Mouse (Mus musculus): ENCODE data around the gene Ski. TPM values are rescaled to one million over a fixed set of nuclear protein-coding genes. Genes with fewer than 3 reads are reported as not detected.

Ski gene
- polyA plus RNA-seq (2014; fragmentation: Nextera tagmentation; extraction: Ambion mirVana): 15.1 and 15.6 TPM in 2 replicates

DNA sequence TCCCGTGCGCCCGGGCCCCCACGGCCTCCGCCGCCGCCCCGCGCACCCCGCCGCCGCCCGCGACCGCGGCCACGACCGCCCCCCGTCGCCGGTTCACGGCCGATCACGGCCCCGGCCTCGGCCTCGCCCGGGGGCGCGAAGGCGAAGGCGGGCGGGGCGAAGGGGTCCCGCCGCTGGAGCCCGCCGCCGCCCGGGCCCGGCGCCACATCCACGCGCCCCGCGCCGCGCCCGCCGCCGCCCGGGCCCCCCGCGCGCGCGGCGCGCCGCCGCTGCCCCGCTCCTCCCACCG is at the start of gene Ski:
Ski (minus strand) TSS at position 41 of the 289 bp plus-strand sequence.
- Histone ChIP-seq H3K4me3 (replicated peaks; ENCODE audit: low read length) (peak within 1 kb of the TSS; percentile 91), H3K9ac (peak within 1 kb of the TSS; percentile 94), H3K9me3 (ENCODE audit: control insufficient read depth, low read length) (no peaks in the 10 kb centered on the region), H3K4me2 (replicated peaks) (peak within 1 kb of the TSS; percentile 100), H3K27ac (peak within 1 kb of the TSS; percentile 96), H3K27me3 (ENCODE audit: control insufficient read depth, insufficient read depth, low read length) (no peaks in the 10 kb centered on the region), H3K4me1 (replicated peaks; ENCODE audit: control insufficient read depth, insufficient read depth, low read length) (peaks cover 44% of the 10 kb centered on the region), H3K36me3 (replicated peaks; ENCODE audit: control insufficient read depth, insufficient read depth) (no peaks in the 10 kb centered on the region)
- DNase-seq (ENCODE audit: low spot score) (no peak), ATAC-seq (ENCODE audit: low FRiP score) (no peak)
- WGBS: under 1% methylated on average over 28 of the region's 63 CpGs

DNA sequence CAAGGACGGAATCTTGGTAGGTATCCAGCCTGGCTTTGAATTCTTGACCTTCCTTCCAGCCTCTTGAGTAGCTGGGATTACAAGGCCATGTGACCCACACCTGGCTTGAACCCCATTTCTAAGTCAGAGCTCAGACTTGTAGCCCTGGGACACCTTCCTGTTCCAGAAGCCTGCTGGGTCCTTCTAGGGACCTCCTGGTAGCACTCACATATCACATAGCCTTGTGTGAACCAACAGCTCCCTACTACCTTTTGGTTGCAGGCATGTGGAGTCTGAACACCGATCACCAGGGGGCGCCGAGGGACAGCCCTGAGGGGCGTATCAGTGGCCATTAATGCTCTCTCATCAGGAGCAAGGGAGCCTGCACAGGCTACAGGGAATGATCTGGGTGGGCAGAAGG is 46.0 kb upstream of the Ski start:
- DNase-seq (ENCODE audit: low spot score) (peak; percentile 49), ATAC-seq (ENCODE audit: low FRiP score) (no peak)
- H3K27ac ChIP-seq: no peak overlapping the region
- H3K4me2 ChIP-seq (replicated peaks): no peak overlapping the region
- H3K9me3 ChIP-seq (ENCODE audit: control insufficient read depth, low read length): no peaks in the 10 kb centered on the region
- H3K27me3 ChIP-seq (ENCODE audit: control insufficient read depth, insufficient read depth, low read length): no peaks in the 10 kb centered on the region
- 45% methylated on average over 5 of the region's 5 CpGs for WGBS
- H3K9ac ChIP-seq: no peak overlapping the region
- 0 out of 2 replicates have a peak, but pooled peaks cover 4% of the 10 kb centered on the region for H3K4me1 ChIP-seq (replicated peaks; ENCODE audit: control insufficient read depth, insufficient read depth, low read length)
- no peak overlapping the region for H3K4me3 ChIP-seq (replicated peaks; ENCODE audit: low read length)
- peaks cover 33% of the 10 kb centered on the region for H3K36me3 ChIP-seq (replicated peaks; ENCODE audit: control insufficient read depth, insufficient read depth)

DNA sequence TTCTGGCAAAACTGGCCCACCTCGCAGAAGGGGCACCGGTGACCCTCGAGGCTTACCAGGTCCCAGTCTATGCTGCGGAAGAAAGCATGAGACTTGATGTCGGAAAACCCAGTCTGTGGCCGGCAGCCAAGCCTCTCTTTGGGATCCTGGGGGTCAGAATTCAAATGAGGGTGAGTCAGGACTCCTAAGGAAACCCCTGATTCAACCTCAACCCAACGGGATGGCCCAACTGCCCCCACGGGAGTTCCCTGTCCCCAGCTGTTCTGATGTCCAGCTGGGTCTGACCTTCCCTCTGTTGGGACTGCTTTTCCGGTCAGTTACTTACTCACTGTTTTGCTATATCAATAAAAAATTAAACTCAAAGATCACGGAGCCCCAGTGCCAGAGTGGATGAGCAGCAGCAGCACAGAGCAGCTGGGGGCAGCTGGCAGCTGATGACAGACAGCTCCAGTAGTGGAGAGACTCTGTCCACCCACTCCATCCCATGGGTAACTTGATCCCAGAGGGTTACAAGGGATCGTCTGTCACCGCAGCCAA is 45.3 kb upstream of the Ski start:
- 0 out of 2 replicates have a peak, but pooled peaks cover 4% of the 10 kb centered on the region for H3K4me1 ChIP-seq (replicated peaks; ENCODE audit: control insufficient read depth, insufficient read depth, low read length)
- H3K27me3 ChIP-seq (ENCODE audit: control insufficient read depth, insufficient read depth, low read length): no peaks in the 10 kb centered on the region
- ATAC-seq (ENCODE audit: low FRiP score): no peak
- 64% methylated on average over 12 of the region's 12 CpGs for WGBS
- H3K36me3 ChIP-seq (replicated peaks; ENCODE audit: control insufficient read depth, insufficient read depth): peaks cover 29% of the 10 kb centered on the region
- H3K9ac ChIP-seq: no peak overlapping the region
- no peak for DNase-seq (ENCODE audit: low spot score)
- H3K9me3 ChIP-seq (ENCODE audit: control insufficient read depth, low read length): no peaks in the 10 kb centered on the region
- no peak overlapping the region for H3K4me3 ChIP-seq (replicated peaks; ENCODE audit: low read length)
- no peak overlapping the region for H3K27ac ChIP-seq
- no peak overlapping the region for H3K4me2 ChIP-seq (replicated peaks)

DNA sequence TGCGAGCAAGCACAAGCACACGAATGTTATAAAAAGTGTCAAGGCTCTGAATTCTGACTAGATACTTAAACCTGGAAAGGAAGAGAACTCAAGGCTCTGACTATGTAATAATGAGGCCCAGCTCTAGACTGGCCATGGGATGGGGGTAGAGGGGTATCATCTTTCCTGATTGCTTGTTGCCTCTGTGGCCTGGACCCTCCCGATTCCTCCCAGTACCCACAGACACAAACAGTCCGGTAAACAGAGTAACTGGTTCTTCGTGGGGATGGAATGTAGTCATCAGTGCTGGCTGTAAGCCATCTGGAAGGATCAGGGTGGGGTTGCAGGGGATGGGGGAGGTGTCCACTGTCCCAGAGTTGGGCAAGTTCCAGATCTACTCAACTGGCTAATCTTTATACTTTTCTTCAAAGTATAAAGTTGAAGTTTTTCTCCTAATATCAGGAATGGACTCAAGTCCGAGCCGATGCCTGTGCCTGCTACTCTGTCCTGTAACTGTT is 44.7 kb upstream of the Ski start:
- Histone ChIP-seq H3K36me3 (replicated peaks; ENCODE audit: control insufficient read depth, insufficient read depth) (peaks cover 28% of the 10 kb centered on the region), H3K27me3 (ENCODE audit: control insufficient read depth, insufficient read depth, low read length) (no peaks in the 10 kb centered on the region), H3K27ac (no peak overlapping the region), H3K9me3 (ENCODE audit: control insufficient read depth, low read length) (no peaks in the 10 kb centered on the region), H3K9ac (no peak overlapping the region), H3K4me2 (replicated peaks) (no peak overlapping the region), H3K4me3 (replicated peaks; ENCODE audit: low read length) (no peak overlapping the region), H3K4me1 (replicated peaks; ENCODE audit: control insufficient read depth, insufficient read depth, low read length) (0 out of 2 replicates have a peak, but pooled peaks cover 4% of the 10 kb centered on the region)
- ATAC-seq (ENCODE audit: low FRiP score): no peak
- WGBS: 84% methylated on average over 7 of the region's 7 CpGs
- DNase-seq (ENCODE audit: low spot score): no peak

DNA sequence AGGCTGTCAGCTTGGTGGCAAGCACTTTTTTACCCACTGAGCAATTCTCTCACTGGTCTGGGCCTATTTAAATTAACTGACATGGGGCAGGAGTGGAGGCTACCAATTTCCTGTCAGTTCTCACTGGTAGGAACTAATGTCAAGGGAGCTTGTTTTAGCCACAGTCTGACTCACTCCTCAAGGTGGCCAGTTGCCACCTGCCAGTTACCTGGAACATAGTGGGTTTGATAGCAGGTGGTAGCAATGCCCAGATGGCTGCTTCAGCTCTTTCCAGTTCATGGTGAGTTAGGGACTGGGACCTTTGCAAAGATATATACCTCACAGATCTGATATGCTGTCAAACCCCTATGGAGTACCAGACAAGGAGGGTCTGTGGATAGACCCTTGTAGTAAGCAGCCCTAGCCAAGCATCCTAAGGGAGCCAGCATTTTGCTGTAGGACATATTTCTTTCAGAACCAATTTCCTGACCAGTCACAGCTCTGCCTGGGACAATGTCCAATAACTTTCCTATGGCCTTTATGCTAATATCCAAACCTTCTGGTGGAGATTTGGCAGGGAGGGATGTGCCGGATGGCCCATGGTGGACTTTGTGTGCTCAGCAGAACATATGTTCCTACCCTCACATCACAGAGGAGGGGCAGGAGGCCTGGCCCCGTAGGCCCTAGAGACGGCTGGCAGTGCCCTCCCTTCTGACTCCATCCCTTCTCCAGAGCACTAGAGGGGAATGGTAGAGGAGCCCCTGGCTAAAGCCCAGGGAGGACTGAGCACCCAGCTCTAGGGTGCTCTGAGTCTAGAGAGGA is 42.3 kb upstream of the Ski start:
- no peak overlapping the region for H3K4me3 ChIP-seq (replicated peaks; ENCODE audit: low read length)
- 0 out of 2 replicates have a peak, but pooled peaks cover 4% of the 10 kb centered on the region for H3K4me1 ChIP-seq (replicated peaks; ENCODE audit: control insufficient read depth, insufficient read depth, low read length)
- 80% methylated on average over 3 of the region's 3 CpGs for WGBS
- H3K27ac ChIP-seq: no peak overlapping the region
- no peaks in the 10 kb centered on the region for H3K9me3 ChIP-seq (ENCODE audit: control insufficient read depth, low read length)
- no peak overlapping the region for H3K4me2 ChIP-seq (replicated peaks)
- DNase-seq (ENCODE audit: low spot score) (no peak), ATAC-seq (ENCODE audit: low FRiP score) (no peak)
- H3K9ac ChIP-seq: no peak overlapping the region
- no peaks in the 10 kb centered on the region for H3K27me3 ChIP-seq (ENCODE audit: control insufficient read depth, insufficient read depth, low read length)
- H3K36me3 ChIP-seq (replicated peaks; ENCODE audit: control insufficient read depth, insufficient read depth): peaks cover 22% of the 10 kb centered on the region

DNA sequence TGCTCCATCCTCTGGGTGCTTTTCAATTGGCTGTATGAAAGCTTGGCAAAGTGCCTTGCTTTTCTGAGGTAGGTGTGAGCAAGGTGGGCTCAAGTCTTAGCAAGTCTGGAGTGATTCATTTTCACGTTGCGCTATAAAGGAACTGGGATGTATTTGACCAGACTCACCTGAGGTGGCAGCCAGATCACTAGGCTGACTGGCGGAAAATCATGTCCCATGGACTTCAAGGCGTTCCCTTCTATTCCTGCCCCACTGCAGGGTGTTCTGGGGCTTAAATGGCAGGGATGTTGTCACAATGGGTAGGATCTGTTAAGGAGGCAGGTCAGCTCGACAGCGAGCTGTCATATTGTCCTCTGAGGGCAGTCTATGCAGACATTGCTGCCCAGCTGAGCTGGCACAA is 29.9 kb upstream of the Ski start:
- H3K27ac ChIP-seq: no peak overlapping the region
- H3K4me1 ChIP-seq (replicated peaks; ENCODE audit: control insufficient read depth, insufficient read depth, low read length): peaks cover 20% of the 10 kb centered on the region
- H3K36me3 ChIP-seq (replicated peaks; ENCODE audit: control insufficient read depth, insufficient read depth): peaks cover 16% of the 10 kb centered on the region
- H3K9me3 ChIP-seq (ENCODE audit: control insufficient read depth, low read length): no peaks in the 10 kb centered on the region
- no peaks in the 10 kb centered on the region for H3K27me3 ChIP-seq (ENCODE audit: control insufficient read depth, insufficient read depth, low read length)
- no peak overlapping the region for H3K9ac ChIP-seq
- 80% methylated on average over 6 of the region's 6 CpGs for WGBS
- ATAC-seq (ENCODE audit: low FRiP score): no peak
- H3K4me2 ChIP-seq (replicated peaks): no peak overlapping the region; the same call in 1 of the 2 replicates
- no peak overlapping the region for H3K4me3 ChIP-seq (replicated peaks; ENCODE audit: low read length)
- no peak for DNase-seq (ENCODE audit: low spot score)

DNA sequence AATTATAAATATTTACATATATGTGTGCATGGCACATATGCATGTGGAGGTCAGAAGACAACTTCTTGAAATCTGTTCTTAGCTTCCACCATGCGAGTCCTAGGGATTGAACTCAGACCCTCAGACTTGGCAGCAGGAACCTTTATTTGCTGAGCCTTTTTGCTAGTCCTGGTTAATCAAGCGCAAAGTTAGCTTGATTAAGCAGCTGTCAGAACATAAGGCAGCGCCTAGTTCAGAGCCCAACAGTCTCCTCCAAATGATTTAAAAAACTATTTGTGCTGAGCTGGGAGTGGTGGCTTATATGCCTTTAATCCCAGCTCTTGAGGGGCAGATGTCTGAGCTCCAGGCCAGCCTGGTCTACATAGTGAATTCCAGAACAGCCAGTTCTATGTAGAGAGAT is 28.8 kb upstream of the Ski start:
- peak; percentile 45 for DNase-seq (ENCODE audit: low spot score)
- H3K9ac ChIP-seq: peak overlapping the region; percentile 92

DNA sequence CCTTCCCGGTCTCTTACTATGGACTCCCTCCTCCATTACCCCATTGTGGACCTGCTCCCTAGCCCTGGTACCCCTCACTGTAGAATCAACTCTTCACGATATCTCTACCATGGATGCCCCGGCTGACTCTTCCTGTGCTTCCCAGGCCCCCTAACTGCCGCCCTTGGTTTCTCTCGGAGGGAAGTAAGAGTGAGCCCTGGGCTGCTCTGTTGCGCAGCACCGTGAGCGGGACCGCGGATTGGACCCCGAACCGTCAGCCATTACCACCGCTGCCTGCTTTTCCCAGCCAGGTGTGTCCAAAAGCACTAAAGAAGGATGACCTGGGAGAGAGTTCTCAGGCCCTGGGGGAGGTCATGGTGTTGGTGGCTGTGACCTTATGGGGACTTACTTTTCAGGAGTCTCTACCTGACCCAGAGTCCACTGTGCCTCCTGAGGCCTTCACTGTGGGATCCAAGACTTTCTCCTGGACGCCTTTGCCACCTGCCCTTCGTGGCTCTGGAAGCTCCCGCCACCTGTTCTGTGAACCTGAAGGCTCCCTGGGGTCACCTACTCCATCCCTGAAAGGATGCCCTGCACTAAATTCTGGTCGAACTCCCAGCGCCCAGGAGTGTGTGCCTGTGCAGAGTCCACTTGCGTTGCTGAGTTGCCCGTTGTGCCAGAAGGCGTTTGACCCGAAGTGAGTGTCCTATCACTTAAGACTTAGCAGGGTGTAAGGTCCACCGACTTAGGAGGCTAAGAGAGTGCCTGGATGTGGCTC is 28.1 kb upstream of the Ski start:
- Histone ChIP-seq H3K4me2 (replicated peaks) (peak overlapping the region; percentile 96), H3K27me3 (ENCODE audit: control insufficient read depth, insufficient read depth, low read length) (no peaks in the 10 kb centered on the region), H3K9me3 (ENCODE audit: control insufficient read depth, low read length) (no peaks in the 10 kb centered on the region), H3K4me1 (replicated peaks; ENCODE audit: control insufficient read depth, insufficient read depth, low read length) (peaks cover 20% of the 10 kb centered on the region), H3K36me3 (replicated peaks; ENCODE audit: control insufficient read depth, insufficient read depth) (no peaks in the 10 kb centered on the region; the same call in 1 of the 2 replicates), H3K4me3 (replicated peaks; ENCODE audit: low read length) (peak overlapping the region; percentile 65), H3K27ac (peak overlapping the region; percentile 95), H3K9ac (peak overlapping the region; percentile 92)
- DNase-seq (ENCODE audit: low spot score) (no peak), ATAC-seq (ENCODE audit: low FRiP score) (peak; percentile 42; the same call in 1 of the 2 replicates)
- 10% methylated on average over 23 of the region's 23 CpGs for WGBS

More for the DNA sequence above, 28.8 kb upstream of the Ski start:
- H3K9me3 ChIP-seq (ENCODE audit: control insufficient read depth, low read length): no peaks in the 10 kb centered on the region
- peak overlapping the region; percentile 95; the same call in 1 of the 2 replicates for H3K27ac ChIP-seq
- peaks cover 6% of the 10 kb centered on the region for H3K36me3 ChIP-seq (replicated peaks; ENCODE audit: control insufficient read depth, insufficient read depth)
- peak overlapping the region; percentile 96 for H3K4me2 ChIP-seq (replicated peaks)
- H3K27me3 ChIP-seq (ENCODE audit: control insufficient read depth, insufficient read depth, low read length): no peaks in the 10 kb centered on the region
- H3K4me1 ChIP-seq (replicated peaks; ENCODE audit: control insufficient read depth, insufficient read depth, low read length): peaks cover 20% of the 10 kb centered on the region
- peak overlapping the region; percentile 65 for H3K4me3 ChIP-seq (replicated peaks; ENCODE audit: low read length)
- WGBS: 55% methylated on average over 3 of the region's 3 CpGs
- ATAC-seq (ENCODE audit: low FRiP score): no peak

All from hindbrain, embryonic 14.5 days (tissue).